Mouse (Mus musculus) CD4-positive, CD25-positive, alpha-beta regulatory T cell, adult 9 weeks (primary cell): ENCODE measurements around the gene Cdc26. TPM values are rescaled to one million over a fixed set of nuclear protein-coding genes. Genes with fewer than 3 reads are reported as not detected.

Experiments used
- polyA plus RNA-seq: library from polyadenylated mRNA; unstranded; fragments of 100-300 nt; shearing (Covaris generic); gene quantifications from one replicate; pipeline ENCODE4 v1.2.1, GENCODE M21; 2017

Gene Cdc26
- 115 TPM for polyA plus RNA-seq

GRCm38 (mm10) chr4:62408601-62409282 is at the start of gene Cdc26, which contains the start of gene Prpf4:
Cdc26 (minus strand) TSS chr4:62408642.
Prpf4 (plus strand) TSS chr4:62408797.

GRCm38 (mm10) chr4:62435081-62435480 is 26.6 kb upstream of the Cdc26 start, which contains the start of gene Rnf183:
Rnf183 (minus strand) TSS chr4:62435252.

GRCm38 (mm10) chr4:62360088-62360804 is 48.2 kb downstream of the Cdc26 start, which contains the start of the genes Fkbp15 and Slc31a1:
Fkbp15 (minus strand) TSS chr4:62360548.
Slc31a1 (plus strand) TSS chr4:62360727.

Other genes with a start within 250 kb of the Cdc26 start
- 0.10 TPM for gene Zfp37, start 177.6 kb downstream of the Cdc26 start, polyA plus RNA-seq
- 21.7 TPM for gene Slc31a2, start 146.1 kb downstream of the Cdc26 start, polyA plus RNA-seq
- 73.0 TPM for gene Fkbp15, start 48.1 kb downstream of the Cdc26 start, polyA plus RNA-seq
- gene Slc31a1, start 47.9 kb downstream of the Cdc26 start, polyA plus RNA-seq, result 10.4 TPM
- 29.7 TPM for gene Prpf4, start 155 bp upstream of the Cdc26 start, polyA plus RNA-seq
- gene Rnf183, start 26.6 kb upstream of the Cdc26 start, polyA plus RNA-seq, result not detected
- gene Wdr31, start 62.3 kb upstream of the Cdc26 start, polyA plus RNA-seq, result 0.60 TPM
- 1.5 TPM for gene Bspry, start 71.4 kb upstream of the Cdc26 start, polyA plus RNA-seq
- gene Hdhd3, start 94.8 kb upstream of the Cdc26 start, polyA plus RNA-seq, result 0.99 TPM
- 62.5 TPM for gene Alad, start 111.3 kb upstream of the Cdc26 start, polyA plus RNA-seq
- gene Pole3, start 116.4 kb upstream of the Cdc26 start, polyA plus RNA-seq, result 29.6 TPM
- 0.25 TPM for gene 4933430I17Rik, start 116.7 kb upstream of the Cdc26 start, polyA plus RNA-seq
- gene Rgs3, start 151.2 kb upstream of the Cdc26 start, polyA plus RNA-seq, result 94.0 TPM